Mouse (Mus musculus): Measurements from ENCODE around the gene Tspan14. TPM values are rescaled to one million over a fixed set of nuclear protein-coding genes. Genes with fewer than 3 reads are reported as not detected.

The Tspan14 gene
- polyA plus RNA-seq, 1 experiment from 2014 or later: 72.7 TPM

DNA sequence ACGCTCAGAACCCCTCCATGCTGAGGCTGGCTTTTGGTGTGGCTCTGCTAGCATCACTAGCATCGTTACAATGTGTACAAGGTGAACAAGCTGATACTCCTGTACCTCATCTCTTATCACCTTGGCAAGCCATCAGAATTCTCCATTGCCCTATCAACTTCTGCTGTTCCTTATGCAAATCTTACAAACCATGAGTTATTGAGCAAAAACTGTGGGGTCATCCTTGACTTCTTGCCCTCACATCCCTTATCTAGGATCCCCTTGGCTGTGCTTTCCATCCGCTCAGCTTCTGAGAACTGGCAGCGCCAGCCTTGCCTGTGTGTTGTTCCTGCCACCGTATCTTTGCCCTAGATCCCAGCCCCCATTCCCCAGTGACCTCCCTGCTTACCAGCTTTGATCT lies 22.2 kb upstream of the Tspan14 start:
- H3K9me3 ChIP-seq (ENCODE audit: control insufficient read depth, low read length): no peaks in the 10 kb centered on the region
- peaks cover 5% of the 10 kb centered on the region; the same call in 1 of the 2 replicates for H3K4me1 ChIP-seq (ENCODE audit: control insufficient read depth, insufficient read depth, low read length)
- H3K4me3 ChIP-seq (ENCODE audit: low read depth, low read length): no peak overlapping the region
- no peak for ATAC-seq (ENCODE audit: low read depth)
- no peak overlapping the region for H3K9ac ChIP-seq (ENCODE audit: low read depth, low read length)
- no peak for DNase-seq (ENCODE audit: low spot score)
- H3K27me3 ChIP-seq (replicated peaks; ENCODE audit: control insufficient read depth, insufficient read depth, low read length): no peaks in the 10 kb centered on the region
- H3K27ac ChIP-seq (replicated peaks; ENCODE audit: low read depth, low read length): no peak overlapping the region
- H3K36me3 ChIP-seq (ENCODE audit: control insufficient read depth, insufficient read depth, low read length): no peaks in the 10 kb centered on the region
- WGBS: 84% methylated on average over 5 of the region's 5 CpGs
- no peak overlapping the region for H3K4me2 ChIP-seq (ENCODE audit: low read depth, low read length)

DNA sequence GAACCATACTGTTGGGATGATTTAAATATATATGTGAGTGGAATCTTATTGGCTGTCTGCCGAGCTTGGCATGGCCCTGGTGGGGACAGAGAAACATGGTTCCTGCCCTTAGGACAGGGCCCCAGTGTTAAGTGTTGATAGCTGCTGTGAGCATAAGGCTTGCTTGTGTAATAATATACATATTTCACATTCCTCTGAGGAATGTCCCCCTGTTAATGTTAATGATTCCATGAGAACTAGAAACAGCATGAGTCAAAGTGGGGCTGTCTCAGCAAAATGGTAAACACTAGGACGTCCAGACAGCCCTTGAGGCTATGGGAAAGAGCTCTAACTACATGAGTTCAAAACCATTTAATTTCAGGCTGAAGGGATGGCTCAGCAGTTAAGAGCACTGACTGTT lies 20.6 kb upstream of the Tspan14 start:
- H3K9ac ChIP-seq (ENCODE audit: low read depth, low read length): no peak overlapping the region
- WGBS: 57% methylated on average over 2 of the region's 2 CpGs
- ATAC-seq (ENCODE audit: low read depth) (no peak), DNase-seq (ENCODE audit: low spot score) (no peak)
- no peak overlapping the region for H3K4me3 ChIP-seq (ENCODE audit: low read depth, low read length)
- H3K9me3 ChIP-seq (ENCODE audit: control insufficient read depth, low read length): no peaks in the 10 kb centered on the region
- no peaks in the 10 kb centered on the region for H3K27me3 ChIP-seq (replicated peaks; ENCODE audit: control insufficient read depth, insufficient read depth, low read length)
- H3K27ac ChIP-seq (replicated peaks; ENCODE audit: low read depth, low read length): no peak overlapping the region
- H3K4me1 ChIP-seq (ENCODE audit: control insufficient read depth, insufficient read depth, low read length): peaks cover 5% of the 10 kb centered on the region; the same call in 1 of the 2 replicates
- H3K36me3 ChIP-seq (ENCODE audit: control insufficient read depth, insufficient read depth, low read length): no peaks in the 10 kb centered on the region
- H3K4me2 ChIP-seq (ENCODE audit: low read depth, low read length): no peak overlapping the region

DNA sequence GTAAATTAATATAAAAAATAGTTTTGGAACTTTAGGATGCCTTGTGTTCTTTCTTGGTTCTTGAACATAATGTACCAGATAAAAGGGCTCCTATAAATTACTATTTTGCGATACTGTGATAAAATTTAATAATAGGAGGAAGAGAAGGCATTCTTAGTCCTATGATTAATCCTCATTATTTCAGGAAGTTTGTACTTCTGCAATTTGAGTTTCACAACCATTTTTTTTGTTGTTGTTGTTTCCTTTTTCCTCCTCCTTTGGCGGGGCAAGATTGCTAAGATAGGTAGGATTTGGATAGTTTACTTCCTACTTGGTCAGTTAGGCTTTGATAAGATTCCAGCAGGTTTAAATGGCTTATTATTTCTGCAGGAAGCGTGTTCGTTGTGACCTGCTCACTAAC lies 19.0 kb upstream of the Tspan14 start:
- peaks cover 5% of the 10 kb centered on the region; the same call in 1 of the 2 replicates for H3K4me1 ChIP-seq (ENCODE audit: control insufficient read depth, insufficient read depth, low read length)
- H3K9ac ChIP-seq (ENCODE audit: low read depth, low read length): no peak overlapping the region
- H3K27ac ChIP-seq (replicated peaks; ENCODE audit: low read depth, low read length): no peak overlapping the region
- no peaks in the 10 kb centered on the region for H3K9me3 ChIP-seq (ENCODE audit: control insufficient read depth, low read length)
- no peak overlapping the region for H3K4me2 ChIP-seq (ENCODE audit: low read depth, low read length)
- ATAC-seq (ENCODE audit: low read depth) (no peak), DNase-seq (ENCODE audit: low spot score) (no peak)
- no peak overlapping the region for H3K4me3 ChIP-seq (ENCODE audit: low read depth, low read length)
- 89% methylated on average over 4 of the region's 4 CpGs for WGBS
- H3K27me3 ChIP-seq (replicated peaks; ENCODE audit: control insufficient read depth, insufficient read depth, low read length): no peaks in the 10 kb centered on the region
- no peaks in the 10 kb centered on the region for H3K36me3 ChIP-seq (ENCODE audit: control insufficient read depth, insufficient read depth, low read length)

DNA sequence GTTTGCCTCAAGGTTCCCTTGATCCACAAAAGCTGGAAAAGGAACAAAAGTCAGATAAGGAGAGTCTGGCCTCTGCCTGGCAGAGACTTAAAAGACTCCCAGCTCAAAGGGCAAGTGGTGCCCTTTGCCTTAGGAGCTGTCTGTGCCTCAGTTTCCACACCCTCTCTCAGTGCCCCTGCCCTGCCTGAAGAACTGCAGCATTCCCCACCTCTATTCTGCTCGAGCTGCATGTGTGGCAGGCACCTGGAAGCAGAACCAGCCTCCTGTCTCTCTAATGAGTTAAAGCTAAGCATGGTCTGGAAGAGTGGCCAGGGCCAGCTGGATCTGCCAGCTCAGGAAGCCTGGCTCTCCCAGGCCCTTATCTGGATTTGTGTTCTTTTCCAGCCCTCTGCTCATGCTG lies 13.1 kb upstream of the Tspan14 start:
- ATAC-seq (ENCODE audit: low read depth): peak; percentile 31; the same call in 1 of the 2 replicates
- H3K9ac ChIP-seq (ENCODE audit: low read depth, low read length): no peak overlapping the region

DNA sequence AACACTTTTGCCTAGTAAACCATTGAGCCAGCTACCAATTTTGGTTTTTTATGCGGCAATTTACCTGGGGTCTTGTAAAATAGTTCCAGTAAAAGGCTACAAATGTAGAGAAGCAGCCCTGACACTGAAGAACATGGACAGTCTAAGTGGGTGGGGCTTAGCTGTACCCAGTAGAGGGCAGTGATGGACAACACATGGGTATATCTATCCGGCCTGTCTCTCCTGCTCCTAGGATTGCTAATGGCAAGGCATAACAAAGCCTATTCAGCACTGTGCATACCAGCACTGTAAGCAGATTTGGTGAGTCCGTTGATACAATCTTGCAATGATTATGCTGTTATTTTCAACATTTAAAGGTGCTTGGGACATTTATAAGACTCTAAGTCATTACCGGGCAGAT lies 12.4 kb upstream of the Tspan14 start:
- no peak overlapping the region for H3K4me2 ChIP-seq (ENCODE audit: low read depth, low read length)
- H3K27ac ChIP-seq (replicated peaks; ENCODE audit: low read depth, low read length): no peak overlapping the region
- 46% methylated on average over 4 of the region's 4 CpGs for WGBS
- no peaks in the 10 kb centered on the region for H3K36me3 ChIP-seq (ENCODE audit: control insufficient read depth, insufficient read depth, low read length)
- peak; percentile 73 for DNase-seq (ENCODE audit: low spot score)
- no peak overlapping the region for H3K4me3 ChIP-seq (ENCODE audit: low read depth, low read length)
- peaks cover 1% of the 10 kb centered on the region; the same call in 1 of the 2 replicates for H3K4me1 ChIP-seq (ENCODE audit: control insufficient read depth, insufficient read depth, low read length)
- ATAC-seq (ENCODE audit: low read depth): peak; percentile 88
- no peaks in the 10 kb centered on the region for H3K9me3 ChIP-seq (ENCODE audit: control insufficient read depth, low read length)
- H3K27me3 ChIP-seq (replicated peaks; ENCODE audit: control insufficient read depth, insufficient read depth, low read length): no peaks in the 10 kb centered on the region
- H3K9ac ChIP-seq (ENCODE audit: low read depth, low read length): no peak overlapping the region

More for the DNA sequence above, 13.1 kb upstream of the Tspan14 start:
- peak overlapping the region; percentile 31; the same call in 1 of the 2 replicates for H3K27ac ChIP-seq (replicated peaks; ENCODE audit: low read depth, low read length)
- no peaks in the 10 kb centered on the region for H3K9me3 ChIP-seq (ENCODE audit: control insufficient read depth, low read length)
- no peak for DNase-seq (ENCODE audit: low spot score)
- WGBS: 40% methylated on average over 1 of the region's 1 CpGs
- no peaks in the 10 kb centered on the region for H3K36me3 ChIP-seq (ENCODE audit: control insufficient read depth, insufficient read depth, low read length)
- H3K4me2 ChIP-seq (ENCODE audit: low read depth, low read length): no peak overlapping the region
- H3K4me3 ChIP-seq (ENCODE audit: low read depth, low read length): no peak overlapping the region
- H3K27me3 ChIP-seq (replicated peaks; ENCODE audit: control insufficient read depth, insufficient read depth, low read length): no peaks in the 10 kb centered on the region
- peaks cover 5% of the 10 kb centered on the region; the same call in 1 of the 2 replicates for H3K4me1 ChIP-seq (ENCODE audit: control insufficient read depth, insufficient read depth, low read length)

DNA sequence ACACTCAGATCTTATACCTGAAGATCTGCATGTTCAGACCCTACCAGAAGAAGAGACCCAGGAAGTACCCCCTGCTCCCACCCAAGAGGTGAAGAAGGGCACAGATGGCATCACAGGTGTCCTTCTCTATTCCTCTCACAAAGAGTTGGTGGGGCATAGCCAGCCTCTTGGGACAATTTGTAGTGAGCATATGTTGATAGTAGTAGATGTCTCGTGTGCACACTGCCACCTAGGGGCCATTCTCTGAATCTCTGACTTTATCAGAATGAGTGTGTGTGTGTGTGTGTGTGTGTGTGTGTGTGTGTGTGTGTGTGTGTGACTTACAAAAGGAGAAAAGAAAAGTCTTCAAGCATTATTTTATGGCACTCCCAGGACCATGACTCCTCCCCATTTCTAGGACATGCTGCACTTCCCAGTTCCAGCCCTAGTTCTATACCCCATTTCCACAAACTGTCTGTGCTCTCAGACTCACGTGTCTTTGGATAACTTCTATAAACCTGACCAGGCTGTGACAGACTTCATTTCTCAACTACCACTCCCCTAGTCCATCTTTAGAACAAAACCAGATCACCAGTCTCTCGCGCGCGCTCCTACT lies 8.6 kb upstream of the Tspan14 start:
- no peaks in the 10 kb centered on the region for H3K9me3 ChIP-seq (ENCODE audit: control insufficient read depth, low read length)
- peak; percentile 87 for DNase-seq (ENCODE audit: low spot score)
- no peak overlapping the region for H3K27ac ChIP-seq (replicated peaks; ENCODE audit: low read depth, low read length)
- no peaks in the 10 kb centered on the region for H3K4me1 ChIP-seq (ENCODE audit: control insufficient read depth, insufficient read depth, low read length)
- 77% methylated on average over 6 of the region's 6 CpGs for WGBS
- H3K9ac ChIP-seq (ENCODE audit: low read depth, low read length): no peak overlapping the region
- no peak overlapping the region for H3K4me2 ChIP-seq (ENCODE audit: low read depth, low read length)
- no peaks in the 10 kb centered on the region for H3K36me3 ChIP-seq (ENCODE audit: control insufficient read depth, insufficient read depth, low read length)
- no peak overlapping the region for H3K4me3 ChIP-seq (ENCODE audit: low read depth, low read length)
- no peaks in the 10 kb centered on the region for H3K27me3 ChIP-seq (replicated peaks; ENCODE audit: control insufficient read depth, insufficient read depth, low read length)
- peak; percentile 75 for ATAC-seq (ENCODE audit: low read depth)

DNA sequence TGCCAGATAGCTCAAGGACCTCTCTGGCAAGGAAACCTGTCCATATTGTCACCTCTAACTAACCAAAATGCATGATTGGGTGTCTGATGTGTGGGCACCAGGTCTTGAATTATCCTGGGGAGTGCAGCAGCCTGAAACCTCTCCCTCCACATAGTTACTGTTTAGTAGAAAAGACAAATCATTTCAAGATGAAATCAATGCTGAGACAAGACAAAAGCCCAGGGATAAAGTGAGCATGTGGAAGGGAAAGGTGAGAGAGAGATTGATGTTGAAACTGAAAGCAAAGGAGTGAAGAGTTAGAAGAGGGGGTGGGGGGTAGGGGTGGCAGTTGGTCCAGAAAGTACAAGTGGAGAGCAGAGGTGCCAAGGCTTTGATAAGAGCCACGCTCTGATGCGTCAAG lies 1.4 kb upstream of the Tspan14 start:
- H3K27ac ChIP-seq (replicated peaks; ENCODE audit: low read depth, low read length): no peak overlapping the region
- no peak for DNase-seq (ENCODE audit: low spot score)
- H3K36me3 ChIP-seq (ENCODE audit: control insufficient read depth, insufficient read depth, low read length): no peaks in the 10 kb centered on the region
- 91% methylated on average over 2 of the region's 2 CpGs for WGBS
- no peak for ATAC-seq (ENCODE audit: low read depth)
- peak overlapping the region; percentile 92; the same call in 1 of the 2 replicates for H3K4me2 ChIP-seq (ENCODE audit: low read depth, low read length)
- no peaks in the 10 kb centered on the region for H3K27me3 ChIP-seq (replicated peaks; ENCODE audit: control insufficient read depth, insufficient read depth, low read length)
- H3K9me3 ChIP-seq (ENCODE audit: control insufficient read depth, low read length): no peaks in the 10 kb centered on the region
- H3K4me1 ChIP-seq (ENCODE audit: control insufficient read depth, insufficient read depth, low read length): peaks cover 22% of the 10 kb centered on the region
- H3K4me3 ChIP-seq (ENCODE audit: low read depth, low read length): no peak overlapping the region
- no peak overlapping the region for H3K9ac ChIP-seq (ENCODE audit: low read depth, low read length)

DNA sequence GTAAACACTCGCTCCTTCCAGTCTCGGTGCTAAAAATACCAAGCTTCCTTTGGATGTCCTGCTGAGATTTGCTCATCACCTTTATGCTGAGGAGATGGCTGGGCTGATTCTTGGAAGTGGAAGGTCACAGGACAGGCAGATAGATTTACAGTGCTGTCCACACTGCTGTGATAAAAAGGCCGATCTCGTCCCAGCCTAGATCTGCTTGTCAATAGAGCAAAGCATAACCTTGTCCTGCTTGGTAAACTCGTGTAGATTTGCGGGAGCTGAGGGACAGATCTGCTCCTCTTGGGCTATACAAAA lies 942 bp upstream of the Tspan14 start:
- H3K27me3 ChIP-seq (replicated peaks; ENCODE audit: control insufficient read depth, insufficient read depth, low read length): no peaks in the 10 kb centered on the region
- 7% methylated on average over 6 of the region's 6 CpGs for WGBS
- H3K36me3 ChIP-seq (ENCODE audit: control insufficient read depth, insufficient read depth, low read length): no peaks in the 10 kb centered on the region
- H3K27ac ChIP-seq (replicated peaks; ENCODE audit: low read depth, low read length): peak overlapping the region; percentile 65
- no peak for ATAC-seq (ENCODE audit: low read depth)
- H3K9ac ChIP-seq (ENCODE audit: low read depth, low read length): peak overlapping the region; percentile 88
- peak overlapping the region; percentile 91 for H3K4me3 ChIP-seq (ENCODE audit: low read depth, low read length)
- H3K4me1 ChIP-seq (ENCODE audit: control insufficient read depth, insufficient read depth, low read length): peaks cover 27% of the 10 kb centered on the region
- no peaks in the 10 kb centered on the region for H3K9me3 ChIP-seq (ENCODE audit: control insufficient read depth, low read length)
- no peak for DNase-seq (ENCODE audit: low spot score)
- peak overlapping the region; percentile 92 for H3K4me2 ChIP-seq (ENCODE audit: low read depth, low read length)

DNA sequence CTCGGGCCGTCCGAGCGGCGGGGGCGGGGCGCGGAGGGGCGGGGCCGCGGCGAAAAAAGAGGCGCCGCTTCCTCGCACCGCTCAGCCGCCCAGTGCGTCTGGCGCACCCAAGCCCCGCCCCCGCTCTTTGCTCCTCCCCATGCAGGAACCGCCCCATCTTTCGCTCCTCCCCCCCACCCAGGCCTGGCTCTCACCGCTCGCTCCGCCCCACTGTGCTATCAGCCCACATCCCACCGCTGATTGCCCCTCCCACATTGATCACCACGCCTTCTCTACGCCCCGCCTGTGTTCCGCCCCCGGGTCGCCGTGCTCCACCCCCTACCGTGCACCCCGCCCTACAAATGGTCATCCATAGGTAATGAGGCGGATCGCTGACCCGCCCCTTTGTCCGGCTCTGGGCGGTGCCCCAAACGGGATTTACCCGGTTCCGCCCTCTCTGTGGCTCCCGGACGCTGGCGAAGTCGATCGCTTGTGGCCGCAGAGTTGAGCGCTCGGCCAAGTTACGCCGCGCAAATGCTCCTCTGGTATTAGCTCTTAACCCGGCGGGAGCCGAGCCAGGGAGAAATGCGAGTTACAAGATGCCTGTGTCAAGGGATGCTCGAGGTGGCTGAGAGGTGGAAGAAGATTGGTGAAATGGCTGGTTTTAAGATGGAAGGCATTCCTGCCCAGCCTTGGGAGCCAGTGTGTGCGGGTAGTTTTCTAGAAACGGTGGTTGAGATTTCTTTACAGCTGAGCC lies 423 bp upstream of the Tspan14 start:
- Histone ChIP-seq H3K4me2 (ENCODE audit: low read depth, low read length) (peak overlapping the region; percentile 92), H3K9ac (ENCODE audit: low read depth, low read length) (peak overlapping the region; percentile 88), H3K27me3 (replicated peaks; ENCODE audit: control insufficient read depth, insufficient read depth, low read length) (no peaks in the 10 kb centered on the region), H3K9me3 (ENCODE audit: control insufficient read depth, low read length) (no peaks in the 10 kb centered on the region), H3K4me3 (ENCODE audit: low read depth, low read length) (peak overlapping the region; percentile 91), H3K36me3 (ENCODE audit: control insufficient read depth, insufficient read depth, low read length) (no peaks in the 10 kb centered on the region), H3K27ac (replicated peaks; ENCODE audit: low read depth, low read length) (peak overlapping the region; percentile 89), H3K4me1 (ENCODE audit: control insufficient read depth, insufficient read depth, low read length) (peaks cover 31% of the 10 kb centered on the region)
- DNase-seq (ENCODE audit: low spot score) (peak; percentile 98), ATAC-seq (ENCODE audit: low read depth) (peak; percentile 94)
- under 1% methylated on average over 35 of the region's 62 CpGs for WGBS
